Mouse (Mus musculus) brain, embryonic 14.5 days (tissue): ENCODE results near the gene Frmpd2.

Source experiments
- CTCF ChIP-seq: fragments of 200-500 bp; IDR thresholded peaks from 2 replicates; pipeline ENCODE4 v1.5.1; 2012; ENCODE audit warnings: inconsistent platforms, mild to moderate bottlenecking, moderate library complexity, borderline replicate concordance; ENCODE audit not compliant: insufficient read depth, insufficient read length; ENCODE audit errors: extremely low read depth
- POLR2A ChIP-seq: fragments of 200-500 bp; IDR thresholded peaks from 2 replicates; pipeline ENCODE4 v1.6.1; 2012; ENCODE audit warnings: mild to moderate bottlenecking, inconsistent platforms, borderline replicate concordance; ENCODE audit not compliant: poor library complexity, insufficient read depth, insufficient read length, severe bottlenecking; ENCODE audit errors: extremely low read depth

DNA sequence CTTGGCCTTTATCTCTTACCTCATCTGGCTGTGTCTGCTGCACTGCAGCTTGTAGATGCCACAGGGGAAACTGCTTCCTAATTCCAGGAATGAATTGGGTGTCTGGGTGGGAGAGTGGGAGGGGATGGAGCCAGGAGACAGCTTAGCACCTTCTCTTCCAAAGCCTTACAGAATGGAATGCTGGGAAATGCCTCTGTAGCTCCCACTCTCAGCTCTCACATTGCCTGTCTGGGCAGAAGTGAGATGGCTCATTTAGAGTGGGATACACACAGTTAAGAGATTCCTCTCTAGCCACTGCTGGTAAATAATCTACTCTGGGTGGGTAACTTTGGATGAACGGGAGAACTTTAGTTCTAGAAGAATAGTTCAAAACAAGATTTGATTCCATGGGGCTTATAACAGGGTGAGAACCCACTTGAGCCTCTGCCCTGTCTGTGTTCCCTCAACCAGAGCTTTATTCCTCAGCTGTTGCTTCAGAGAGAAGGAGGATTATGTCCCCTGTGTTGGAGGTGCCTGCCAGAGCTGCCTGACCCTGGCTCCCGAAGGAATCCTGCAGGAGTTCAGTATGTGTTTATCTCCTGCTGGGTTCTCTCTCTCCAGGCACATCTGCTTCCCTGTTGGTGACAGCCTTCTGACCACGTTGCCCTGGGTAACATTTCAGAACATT is 4.7 kb downstream of the Frmpd2 start:
- no peak for TF ChIP-seq CTCF
- TF ChIP-seq POLR2A = no peak
